Mouse (Mus musculus) right cerebral cortex, postnatal 4 days (tissue): ENCODE measurements around the gene Ezh1.

Source experiments
- DNase-seq: peaks from one replicate; pipeline ENCODE4 v3.0.0-alpha.2; 2022

The Ezh1 gene

GRCm38 (mm10) chr11:101199555-101199954 lies 26.7 kb downstream of the Ezh1 start:
- DNase-seq, result no peak

- DNase-seq, result no peak
Observed at GRCm38 (mm10) chr11:101196175-101196574, 30.1 kb downstream of the Ezh1 start.

GRCm38 (mm10) chr11:101195571-101195970 lies 30.7 kb downstream of the Ezh1 start:
- no peak for DNase-seq

GRCm38 (mm10) chr11:101195101-101195500 lies 31.2 kb downstream of the Ezh1 start:
- no peak for DNase-seq

DNA sequence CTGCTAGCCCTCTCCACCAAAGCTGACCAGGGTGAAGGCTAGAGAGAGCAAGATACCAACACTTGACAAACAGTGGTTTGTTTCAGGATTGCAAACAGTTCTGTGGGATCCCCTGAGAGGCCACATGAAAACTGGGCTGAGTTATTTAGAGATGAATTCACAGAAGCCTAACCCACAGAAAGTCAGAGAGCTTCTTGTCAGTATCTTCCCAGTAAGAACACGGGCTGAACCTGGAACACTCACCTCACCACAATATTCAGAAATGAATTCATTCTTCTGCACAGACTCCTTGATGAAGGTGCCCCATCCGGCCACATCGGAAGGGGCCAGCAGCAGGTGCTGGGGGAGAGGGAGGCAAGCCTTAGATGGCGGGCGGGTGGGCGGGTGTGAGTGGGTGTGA lies 31.6 kb downstream of the Ezh1 start:
- no peak for DNase-seq

- DNase-seq, result no peak
Observed at GRCm38 (mm10) chr11:101194137-101194536, 32.1 kb downstream of the Ezh1 start.

DNA sequence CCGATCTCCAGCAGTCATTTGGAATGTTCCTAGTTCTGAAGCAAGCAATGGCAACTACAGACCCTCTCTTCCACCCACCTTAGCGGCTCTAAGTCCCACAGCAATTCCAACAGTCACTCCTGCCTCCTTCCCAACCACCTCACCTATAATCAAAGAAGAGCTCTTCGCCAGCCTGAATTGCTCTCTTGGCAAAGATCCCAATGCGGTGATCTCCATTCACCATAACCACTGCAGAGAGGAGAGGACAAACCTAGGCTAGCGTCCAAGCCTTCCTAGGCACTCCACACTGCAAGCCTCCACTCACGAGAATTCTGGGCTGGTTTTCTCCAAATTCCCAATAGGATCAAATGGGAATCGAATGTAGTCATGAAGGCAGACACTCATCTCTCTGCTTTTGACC lies 33.2 kb downstream of the Ezh1 start:
- DNase-seq, result no peak

GRCm38 (mm10) chr11:101192646-101193045 lies 33.6 kb downstream of the Ezh1 start:
- no peak for DNase-seq

GRCm38 (mm10) chr11:101191919-101192470 lies 34.3 kb downstream of the Ezh1 start:
- DNase-seq, result no peak

DNA sequence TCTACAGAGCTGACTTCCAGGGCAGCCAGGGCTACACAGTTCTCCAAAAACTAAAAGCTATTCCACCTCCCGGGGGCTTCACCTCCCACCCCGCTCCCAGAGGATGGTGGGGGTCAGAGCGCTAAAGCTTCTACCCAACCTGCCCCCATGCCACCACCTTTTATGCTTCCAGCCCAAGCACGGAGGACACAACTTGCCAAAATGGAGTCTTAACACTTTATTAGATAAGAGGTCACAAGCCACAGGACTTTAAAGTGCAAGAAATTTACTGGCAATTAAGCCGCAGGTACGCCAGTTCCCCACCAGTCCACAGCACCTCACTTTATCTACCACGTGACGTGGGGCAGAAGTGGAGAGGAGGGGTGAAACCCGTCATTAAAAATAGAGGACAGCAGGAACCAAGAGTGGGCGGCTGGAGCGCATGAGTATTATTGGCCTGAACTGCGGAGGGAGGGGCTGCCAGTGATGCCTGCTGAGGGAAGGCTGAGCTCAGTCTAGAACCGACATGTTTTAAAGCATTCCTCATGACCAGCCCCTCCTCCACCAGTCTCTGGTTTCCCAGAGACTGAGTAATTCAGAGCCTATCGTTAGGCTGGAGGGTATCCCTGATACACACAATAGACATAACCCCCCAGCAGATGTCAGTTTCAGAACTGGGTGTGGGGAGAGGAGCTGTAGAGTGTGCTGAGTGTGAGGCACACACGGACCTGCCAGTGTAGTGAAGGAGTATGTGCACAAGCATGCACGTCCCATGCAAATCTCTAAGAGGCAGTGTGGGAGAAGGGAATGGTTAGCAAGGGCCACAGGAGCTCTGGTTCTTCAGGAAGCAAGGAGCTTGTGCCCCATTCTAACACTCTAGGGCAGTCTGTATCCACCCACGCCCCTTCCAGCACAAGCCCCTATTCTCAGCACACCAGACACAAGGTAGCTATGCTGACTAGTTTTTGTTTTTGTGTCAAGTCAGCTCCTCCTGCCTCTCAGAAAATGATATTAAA lies 35.1 kb downstream of the Ezh1 start:
- no peak for DNase-seq

DNA sequence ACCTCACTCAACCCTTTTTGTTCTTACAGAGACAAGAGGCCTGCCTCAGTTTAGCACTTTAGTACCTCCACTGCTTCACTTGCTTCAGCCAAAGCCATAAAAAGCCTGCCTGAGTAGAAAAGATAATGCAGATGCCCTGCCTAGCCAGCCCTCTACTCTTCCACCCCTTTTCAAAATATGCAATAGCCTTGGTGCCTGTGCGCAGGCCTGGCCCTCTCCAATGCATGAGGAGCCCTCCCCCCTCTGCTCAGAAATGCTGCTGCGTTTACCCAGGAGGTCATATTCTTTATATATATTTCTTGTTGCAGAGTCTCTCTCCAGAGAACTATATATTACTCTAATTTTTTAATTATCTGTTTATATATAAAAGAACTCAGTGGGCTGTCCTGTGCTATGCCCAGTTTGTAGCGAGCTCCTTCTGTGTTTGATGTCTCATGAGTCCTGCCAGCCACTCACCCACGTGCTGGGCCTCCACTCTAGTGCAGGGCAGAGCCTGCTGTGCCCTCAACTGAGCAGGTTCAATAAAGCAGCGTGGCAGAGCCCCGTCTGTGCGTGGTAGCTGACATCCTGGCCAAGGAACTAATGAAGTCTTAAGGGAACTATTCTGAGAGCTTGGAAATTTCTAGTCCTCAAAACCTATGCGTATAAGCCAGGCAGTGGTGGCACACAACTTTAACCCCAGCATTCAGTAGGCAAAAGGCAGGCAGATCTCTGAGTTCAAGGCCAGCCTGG lies 35.9 kb downstream of the Ezh1 start:
- DNase-seq, result no peak

GRCm38 (mm10) chr11:101189495-101190180 lies 36.6 kb downstream of the Ezh1 start:
- DNase-seq, result no peak

- DNase-seq, result no peak
Observed at GRCm38 (mm10) chr11:101188166-101188805, 38.0 kb downstream of the Ezh1 start.

- DNase-seq, result no peak
Observed at GRCm38 (mm10) chr11:101187541-101187940, 38.7 kb downstream of the Ezh1 start.

DNA sequence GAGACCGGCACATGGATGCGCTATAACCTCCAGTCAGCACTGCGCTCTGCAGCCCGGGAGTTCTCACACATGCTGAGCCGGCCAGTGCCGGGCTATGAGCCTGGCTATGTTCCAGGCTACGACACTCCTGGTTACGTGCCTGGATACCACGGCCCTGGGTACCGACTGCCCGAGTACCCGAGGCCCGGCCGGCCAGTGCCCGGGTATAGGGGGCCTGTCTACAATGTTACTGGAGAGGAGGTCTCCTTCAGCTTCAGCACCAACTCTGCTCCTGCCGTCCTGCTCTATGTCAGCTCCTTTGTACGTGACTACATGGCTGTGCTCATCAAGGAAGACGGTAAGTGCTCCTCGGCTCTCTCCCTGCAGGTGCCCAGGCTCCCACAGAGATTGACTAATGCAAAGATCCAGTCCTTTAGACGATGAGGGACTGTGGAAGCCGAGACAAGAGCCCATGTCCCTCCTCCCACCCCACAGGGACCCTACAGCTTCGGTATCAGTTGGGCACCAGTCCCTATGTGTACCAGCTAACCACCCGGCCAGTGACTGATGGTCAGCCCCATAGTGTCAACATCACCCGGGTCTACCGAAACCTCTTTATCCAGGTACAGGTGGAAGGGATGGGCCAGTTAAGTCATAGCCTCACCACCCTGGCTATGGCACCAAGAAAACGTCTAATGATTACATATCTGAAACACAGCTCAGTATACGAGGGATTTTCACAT lies 39.6 kb downstream of the Ezh1 start:
- no peak for DNase-seq

DNA sequence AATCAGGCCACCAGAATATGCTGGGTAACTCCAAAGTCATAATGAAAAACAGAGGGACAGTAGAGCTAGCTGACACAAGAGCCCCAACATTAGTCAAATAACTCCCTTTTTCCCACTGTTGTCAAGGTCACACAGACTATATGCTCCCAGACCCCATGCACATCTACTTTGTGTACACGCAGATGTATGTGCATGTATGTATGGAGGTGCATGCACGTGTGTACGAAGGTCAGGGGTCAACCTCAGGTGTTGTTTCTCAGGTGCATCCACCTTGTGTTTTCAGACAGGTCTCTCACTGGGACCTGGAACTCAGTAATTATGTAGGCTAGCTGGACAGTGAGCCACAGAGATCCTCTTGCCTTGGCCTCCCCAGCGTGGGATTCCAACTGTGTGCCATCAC lies 40.8 kb downstream of the Ezh1 start:
- no peak for DNase-seq

DNA sequence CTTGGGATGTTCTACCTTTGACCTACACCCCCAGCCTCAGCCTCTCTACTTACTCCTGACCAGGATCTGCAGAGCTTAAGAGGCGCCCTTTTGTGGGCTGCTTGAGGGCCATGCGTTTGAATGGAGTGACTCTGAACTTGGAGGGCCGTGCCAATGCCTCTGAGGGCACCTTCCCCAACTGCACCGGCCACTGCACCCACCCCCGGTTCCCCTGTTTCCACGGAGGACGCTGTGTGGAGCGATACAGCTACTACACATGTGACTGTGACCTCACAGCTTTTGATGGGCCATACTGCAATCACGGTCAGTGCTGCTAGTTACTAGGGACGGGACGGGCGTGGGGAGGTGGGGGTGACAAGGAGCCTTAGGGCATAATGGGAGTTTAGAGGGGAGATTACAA lies 41.3 kb downstream of the Ezh1 start:
- no peak for DNase-seq

GRCm38 (mm10) chr11:101182771-101183517 lies 43.3 kb downstream of the Ezh1 start:
- DNase-seq, result no peak

DNA sequence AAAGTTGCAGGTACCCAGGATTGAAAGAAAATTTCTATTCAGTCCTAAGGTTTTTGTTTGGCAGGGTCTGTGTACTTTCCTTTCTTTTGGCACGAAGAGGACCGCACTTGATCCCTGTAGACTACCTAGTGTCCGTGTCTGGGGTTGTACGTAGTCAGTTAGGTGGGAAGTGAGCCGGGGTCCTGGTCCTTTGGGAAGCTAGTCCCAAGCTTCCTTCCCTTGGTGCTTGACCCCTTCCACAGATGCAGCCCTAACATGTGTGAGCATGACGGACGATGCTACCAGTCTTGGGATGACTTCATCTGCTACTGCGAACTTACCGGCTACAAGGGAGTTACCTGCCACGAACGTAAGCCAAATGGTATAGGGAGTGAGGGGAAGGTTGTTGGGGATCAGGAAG lies 44.3 kb downstream of the Ezh1 start:
- no peak for DNase-seq

GRCm38 (mm10) chr11:101180846-101181740 lies 45.2 kb downstream of the Ezh1 start:
- peak; percentile 84 for DNase-seq
